Mouse (Mus musculus): ENCODE data around the gene Srsf3.

DNA sequence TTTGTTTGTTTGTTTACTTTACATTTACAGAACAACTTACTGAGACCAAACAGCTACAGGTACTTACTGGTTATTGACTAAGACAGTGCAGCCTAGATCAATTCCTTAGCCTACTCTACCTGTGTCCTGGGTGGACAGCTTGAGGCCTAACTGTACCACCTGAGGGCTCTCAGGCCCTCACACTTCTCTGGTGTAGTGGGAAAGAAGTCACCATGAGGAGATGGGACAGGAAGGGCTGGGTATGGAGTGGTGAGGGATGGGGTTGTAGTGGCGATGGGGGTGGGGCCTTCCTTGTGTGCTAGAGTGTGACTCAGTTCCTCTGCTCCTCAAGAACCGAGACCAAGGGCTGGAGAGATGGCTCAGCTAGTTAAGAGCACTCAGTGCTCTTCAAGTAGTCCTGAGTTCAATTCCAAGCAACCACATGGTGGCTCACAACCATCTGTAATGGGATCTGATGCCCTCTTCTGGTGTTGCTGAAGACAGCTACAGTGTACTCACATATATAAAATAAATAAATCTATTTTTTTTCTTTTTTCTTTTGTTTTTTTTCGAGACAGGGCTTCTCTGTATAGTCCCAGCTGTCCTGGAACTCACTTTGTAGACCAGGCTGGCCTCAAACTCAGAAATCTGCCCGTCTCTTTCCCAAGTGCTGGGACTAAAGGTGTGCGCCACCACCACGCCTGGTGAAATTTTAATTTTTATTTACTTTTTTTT lies 1.9 kb upstream of the Srsf3 start:
- no peak for TF ChIP-seq CTCF (IDR thresholded peaks at IDR 0.05; ENCODE audit: control insufficient read depth, insufficient read depth, low read length)
- TF ChIP-seq POLR2A (IDR thresholded peaks at IDR 0.05; ENCODE audit: borderline replicate concordance, control insufficient read depth, low read depth, low read length) = no peak

Data from bone marrow, adult 2 months (tissue).